Mouse (Mus musculus): Measurements from ENCODE around the gene Aire.

Aire gene

DNA sequence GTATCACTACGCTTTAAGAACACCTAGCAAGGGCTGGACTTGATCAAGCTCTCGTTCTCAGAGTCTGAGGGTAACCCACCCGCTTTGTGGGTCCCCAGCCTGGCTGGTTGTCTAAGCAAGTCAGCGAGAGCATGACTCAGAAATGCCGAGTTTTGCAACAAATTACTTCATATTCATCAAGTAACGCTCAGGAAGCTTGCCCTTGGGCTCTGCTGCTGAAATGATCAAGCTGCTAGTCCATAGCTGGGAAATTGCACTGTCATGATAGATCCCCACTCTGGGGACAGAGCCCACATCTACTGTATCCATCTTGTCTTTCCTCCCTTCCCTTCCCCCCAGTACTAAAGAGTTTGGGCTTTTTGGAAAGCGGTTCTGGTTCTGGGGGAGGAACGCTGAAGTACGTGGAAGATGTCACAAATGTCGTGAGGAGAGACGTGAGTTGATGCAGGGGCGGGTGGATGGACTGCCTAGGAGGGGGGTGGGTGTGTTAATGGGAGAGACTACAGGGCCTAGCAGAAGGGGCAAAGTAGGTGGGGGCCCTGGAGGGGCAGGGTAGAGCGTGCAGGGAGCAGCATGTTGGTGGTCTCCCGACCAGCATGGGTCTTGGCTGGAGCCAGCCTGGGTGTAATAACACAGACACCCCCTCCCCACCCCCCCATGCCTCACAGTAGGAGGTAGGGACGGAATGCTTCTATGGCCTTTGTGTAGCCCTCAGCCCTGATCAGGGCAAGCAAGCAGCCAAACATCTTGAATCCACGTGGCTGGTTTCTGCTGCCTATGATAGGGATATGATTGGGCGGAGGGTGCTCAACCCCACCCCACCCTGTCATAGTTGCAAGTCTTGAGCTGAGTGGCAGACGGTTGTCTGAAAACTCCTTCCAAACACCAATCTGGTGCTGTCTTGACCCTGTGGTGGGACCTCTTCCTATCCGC, 11.5 kb upstream of the Aire start:
- CTCF ChIA-PET, result interaction anchor here (0.7 kb wide), 1 partner anchor 51 kb away, joined by 15 read pairs; no protein-coding TSS in a partner anchor

DNA sequence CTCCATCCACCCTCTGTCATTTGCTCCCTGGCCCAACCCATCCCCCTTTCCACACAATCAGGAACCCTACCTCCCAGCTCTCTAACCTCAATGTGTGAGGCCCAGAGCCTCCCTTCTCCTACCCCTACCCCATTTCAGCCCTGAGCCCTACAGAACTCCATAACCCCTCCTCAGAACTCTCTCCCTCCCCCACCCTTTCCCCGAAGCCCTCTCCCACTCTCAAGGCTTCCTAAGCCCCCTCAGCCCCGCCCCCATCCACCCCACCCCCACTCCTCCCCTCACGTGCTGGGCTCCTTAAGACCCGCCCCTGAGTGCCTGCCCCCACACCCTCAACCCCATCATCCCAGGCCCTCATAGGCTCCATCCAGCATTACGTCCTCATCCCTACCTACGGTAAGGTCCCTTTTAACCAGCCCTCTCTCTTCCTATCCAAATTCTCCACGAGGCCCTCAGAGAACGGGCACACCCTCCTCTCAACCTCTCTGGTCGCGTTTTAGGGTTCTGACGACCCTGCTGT, 6.2 kb upstream of the Aire start:
- CTCF ChIA-PET, result no interaction called here

DNA sequence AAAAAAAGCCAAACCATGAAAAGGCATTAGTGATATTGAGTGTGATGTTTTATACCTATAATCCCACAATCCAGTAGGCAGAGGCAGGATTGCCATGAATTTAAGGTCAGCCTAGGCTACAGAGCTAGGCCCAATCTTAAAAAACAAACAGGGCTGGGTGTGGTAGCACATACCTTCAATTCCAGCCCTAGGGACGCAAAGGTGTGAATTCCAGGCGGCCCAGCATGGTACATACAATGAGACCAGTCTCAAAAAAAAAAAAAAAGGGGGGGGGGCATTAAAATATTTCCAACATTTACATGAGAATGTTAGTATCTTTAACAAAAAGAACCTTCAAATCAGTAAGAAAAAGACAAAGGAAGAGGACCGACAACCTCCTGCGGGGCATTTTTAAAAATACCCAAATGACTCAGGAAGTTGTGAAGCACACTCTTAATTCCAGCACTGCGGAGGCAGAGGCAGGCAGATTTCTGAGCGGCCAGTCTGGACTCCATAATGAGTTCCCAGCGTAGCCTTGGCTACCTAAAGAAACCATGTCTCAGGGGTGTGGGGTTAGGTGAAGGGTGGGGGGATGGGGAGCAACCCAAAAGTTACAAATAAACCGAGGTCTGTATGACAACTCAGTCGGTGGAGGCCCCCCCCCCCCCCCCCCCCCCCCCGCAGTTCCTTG, 4.8 kb upstream of the Aire start:
- CTCF ChIA-PET, result no interaction called here

DNA sequence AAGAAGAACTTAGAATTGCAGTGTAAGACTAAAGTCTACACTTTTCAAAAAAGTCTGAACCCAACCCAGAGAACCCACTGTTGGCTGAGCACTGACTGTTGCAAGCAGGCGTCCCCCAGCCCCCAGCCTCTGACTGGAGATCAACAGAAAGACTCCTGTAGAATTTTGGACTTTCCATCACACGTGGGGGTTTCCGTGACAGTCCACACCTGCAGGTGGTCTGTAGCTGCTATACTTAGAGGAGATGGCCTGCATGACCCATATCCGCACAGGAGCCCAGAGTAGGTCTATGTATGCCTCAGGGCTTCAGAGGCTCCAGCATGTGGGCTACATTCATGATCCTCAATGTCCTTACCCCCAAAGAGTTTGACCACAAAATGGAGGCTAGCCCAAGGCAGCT, 3.0 kb upstream of the Aire start:
- CTCF ChIA-PET, result no interaction called here

DNA sequence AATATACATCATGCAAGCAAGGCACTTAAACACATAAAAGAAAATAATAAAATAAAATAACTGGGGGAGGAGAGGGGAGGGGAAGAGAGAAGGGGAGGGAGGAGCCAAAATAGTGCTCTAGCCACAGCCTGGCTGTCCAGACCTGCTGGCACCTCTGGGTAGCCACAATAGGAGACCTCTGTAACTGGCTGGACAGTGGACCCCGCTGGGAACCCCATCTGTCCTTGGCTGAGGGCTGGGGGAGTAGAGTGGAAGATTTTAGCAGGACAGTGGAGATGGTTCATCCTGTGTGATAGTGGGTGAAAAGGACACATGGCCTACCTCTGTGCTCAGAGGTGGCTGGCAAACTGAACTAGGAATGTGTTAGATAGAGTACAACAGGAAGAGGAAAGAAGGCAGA, 1.1 kb upstream of the Aire start:
- CTCF ChIA-PET, result no interaction called here

DNA sequence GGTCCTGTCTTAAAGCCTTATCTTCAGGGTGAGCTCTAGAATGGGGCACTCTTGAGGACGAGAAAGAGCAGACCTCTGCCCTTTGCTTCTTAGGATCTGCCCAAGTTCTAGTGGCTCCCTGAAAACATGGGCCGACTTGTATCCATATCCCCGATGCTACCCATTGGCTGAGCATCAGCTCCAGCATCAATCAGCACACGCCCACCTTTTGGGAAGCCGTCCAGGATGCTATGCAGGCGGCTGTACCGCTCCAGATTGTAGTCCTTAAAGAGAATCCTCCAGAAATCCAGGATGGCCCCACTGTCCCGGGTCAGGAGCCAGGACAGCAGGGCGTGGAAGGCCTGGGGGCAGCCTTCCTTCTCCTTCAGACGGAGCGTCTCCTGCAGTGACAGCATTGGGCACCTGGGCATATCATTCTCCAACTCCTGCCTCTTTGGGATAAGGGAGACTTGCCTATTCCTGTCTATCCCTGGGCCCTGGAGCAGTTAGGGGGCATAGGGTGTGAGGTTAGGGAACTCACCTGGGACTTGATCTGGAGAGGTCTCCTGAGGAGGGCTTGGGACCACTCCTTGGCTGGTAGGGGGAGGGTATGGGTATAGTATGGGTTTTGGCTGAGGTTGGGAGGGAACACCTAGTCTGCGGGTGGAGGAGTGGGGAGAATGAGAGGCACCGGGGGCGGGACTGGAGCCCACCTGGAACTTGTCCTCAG, 559 bp downstream of the Aire start:
- CTCF ChIA-PET, result interaction anchor here (0.8 to 1.4 kb wide), 3 partner anchors 16 to 120 kb away, joined by 3 to 5 read pairs (median 3); no protein-coding TSS in a partner anchor

DNA sequence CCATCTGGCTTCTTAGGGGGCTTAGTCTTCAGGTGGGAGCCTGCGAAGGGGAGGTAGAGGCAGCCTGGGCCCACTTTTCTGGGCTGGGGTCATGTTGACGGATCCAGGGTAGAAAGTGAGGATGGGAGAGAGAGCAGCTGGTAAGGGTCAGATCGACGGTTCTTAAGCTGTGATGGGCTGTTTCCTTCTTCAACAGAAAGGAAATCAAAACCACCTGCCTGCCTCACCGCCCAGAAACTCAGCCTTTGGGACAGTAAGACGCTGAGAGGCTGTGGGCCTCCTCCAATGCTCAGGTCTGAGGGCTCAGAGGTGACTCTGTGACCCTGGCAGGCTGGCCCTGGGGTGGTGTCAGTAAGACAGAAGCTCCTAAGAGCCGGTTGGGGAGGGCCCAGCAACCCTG, 1.3 kb downstream of the Aire start:
- CTCF ChIA-PET, result interaction anchor here (0.5 to 1.4 kb wide), 3 partner anchors 15 to 121 kb away, joined by 3 read pairs; no protein-coding TSS in a partner anchor

DNA sequence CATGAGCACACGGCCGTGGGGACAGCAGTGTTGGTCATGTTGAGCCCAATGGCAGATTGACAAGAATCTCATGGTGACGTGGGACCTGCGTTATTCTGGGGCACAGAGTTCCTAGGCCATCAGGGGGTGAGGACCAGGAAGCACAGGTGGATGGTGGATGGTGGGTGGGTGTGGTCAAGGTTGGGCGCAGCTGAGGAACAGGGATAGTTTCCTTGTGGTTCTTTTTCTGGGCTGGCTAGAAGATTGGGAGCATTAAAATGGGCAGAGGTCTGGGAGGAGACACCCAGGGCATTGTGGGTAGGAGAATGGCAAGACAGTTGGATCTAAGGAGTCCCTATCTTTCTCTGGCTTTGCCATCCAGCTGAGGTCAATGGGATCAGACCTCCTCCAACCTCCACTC, 1.8 kb downstream of the Aire start, which contains the start of gene Dnmt3l:
TSS of gene Dnmt3l (plus strand) at position 301 of the 400 bp plus-strand sequence.
- CTCF ChIA-PET, result interaction anchor here (0.5 to 1.4 kb wide), 2 partner anchors 57 to 122 kb away, joined by 3 read pairs; no protein-coding TSS in a partner anchor

DNA sequence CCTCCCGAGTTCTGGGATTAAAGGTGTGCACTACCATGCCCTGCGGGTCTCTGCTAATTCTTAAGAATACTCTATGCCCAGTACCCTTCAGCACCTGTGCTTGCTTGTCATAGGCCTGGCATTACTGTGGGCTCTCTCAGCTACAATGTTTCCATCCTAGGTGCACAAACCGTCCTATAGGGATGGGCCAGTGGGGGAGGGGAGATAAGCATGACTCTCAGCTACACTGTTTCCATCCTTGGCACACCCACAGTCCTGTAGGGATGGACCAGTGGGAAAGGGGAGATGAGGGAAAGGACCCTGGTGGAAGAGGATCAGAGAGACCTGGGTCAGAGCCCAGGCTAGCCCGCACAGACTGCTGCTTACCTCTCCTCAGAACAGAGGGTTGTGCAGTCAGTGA, 6.3 kb downstream of the Aire start:
- CTCF ChIA-PET, result no interaction called here

DNA sequence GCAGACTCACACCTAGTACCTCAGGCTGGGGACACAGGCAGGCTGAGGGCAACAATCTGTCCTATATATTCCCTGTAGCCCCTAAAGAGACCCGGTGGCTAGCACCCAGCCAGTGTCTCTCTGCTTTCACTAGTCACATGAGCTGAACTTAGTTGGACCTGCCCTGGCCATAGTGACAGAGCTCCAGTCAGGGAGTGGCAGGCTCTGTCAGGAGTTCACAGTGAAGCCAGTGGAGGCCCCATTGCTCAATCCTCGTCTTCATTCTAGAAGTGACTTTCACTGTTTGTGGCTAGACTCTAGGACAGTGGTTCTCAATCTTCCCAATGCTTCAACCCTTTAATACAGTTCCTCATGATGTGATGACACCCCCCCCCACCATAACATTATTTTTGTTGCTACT, 11.4 kb downstream of the Aire start:
- CTCF ChIA-PET, result interaction anchor here (0.5 to 0.6 kb wide), 2 partner anchors 24 to 400 kb away, joined by 3 to 30 read pairs; no protein-coding TSS in a partner anchor

DNA sequence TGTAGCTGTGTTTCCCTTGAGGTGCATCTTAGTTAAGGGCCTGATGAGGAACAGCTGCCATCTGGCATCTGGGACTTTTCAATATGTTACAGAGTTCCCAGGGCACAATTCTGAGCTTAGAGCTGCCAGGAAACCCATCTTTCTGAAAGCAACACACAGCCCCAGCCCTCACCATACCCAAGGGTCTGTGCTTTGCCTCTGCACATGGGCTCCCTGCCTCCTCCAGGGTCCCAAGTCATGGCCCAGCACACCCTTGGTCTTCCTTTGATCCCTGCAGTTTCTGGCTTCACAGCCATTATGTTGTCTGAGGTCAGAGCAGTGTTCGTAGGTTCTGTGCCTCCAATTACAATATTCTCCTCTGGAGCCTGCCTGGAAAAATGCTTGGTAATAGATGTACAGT, 14.3 kb downstream of the Aire start:
- CTCF ChIA-PET, result interaction anchor here (1.6 to 2.3 kb wide), 2 partner anchors 131 to 134 kb away, joined by 5 to 22 read pairs; no protein-coding TSS in a partner anchor

DNA sequence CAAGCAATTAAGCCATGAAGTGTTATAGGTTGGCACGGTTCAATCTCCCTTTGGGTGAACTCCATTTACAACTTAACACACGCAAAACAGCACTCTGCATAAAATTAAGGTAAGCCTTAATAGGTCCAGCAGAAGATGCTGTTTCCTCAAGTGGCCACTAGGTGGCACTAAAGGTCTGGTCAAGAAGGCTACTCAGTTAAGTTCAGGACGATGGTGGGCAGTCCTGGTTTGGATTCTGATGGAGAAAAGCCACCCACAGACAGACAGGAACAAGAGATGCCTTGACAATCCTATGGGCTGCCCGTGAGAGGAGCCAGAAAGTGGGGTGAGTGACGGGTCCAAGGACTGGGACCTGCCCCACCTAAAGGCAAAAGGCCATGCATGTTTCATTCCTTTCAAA, 15.3 kb downstream of the Aire start:
- CTCF ChIA-PET, result interaction anchor here (0.5 to 2.3 kb wide), 4 partner anchors 132 to 325 kb away, joined by 4 to 22 read pairs (median 6); no protein-coding TSS in a partner anchor

DNA sequence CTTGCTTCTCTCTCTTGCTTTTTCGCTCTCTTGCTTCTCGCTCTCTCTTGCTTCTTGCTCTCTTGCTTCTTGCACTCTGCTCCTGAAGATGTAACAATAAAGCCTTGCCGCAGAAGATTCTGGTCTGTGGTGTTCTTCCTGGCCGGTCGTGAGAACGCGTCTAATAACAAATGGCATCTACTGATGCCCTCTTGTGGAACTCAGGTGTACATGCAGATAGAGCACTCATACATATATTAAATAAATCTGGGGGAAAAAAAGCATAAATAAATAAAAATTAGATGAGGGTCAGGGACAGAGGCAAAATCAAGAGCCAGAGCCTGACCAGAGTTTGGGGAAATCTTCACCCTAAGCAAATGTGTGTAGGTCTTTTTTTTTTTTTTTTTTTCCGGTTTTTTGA, 18.0 kb downstream of the Aire start:
- CTCF ChIA-PET, result interaction anchor here (0.7 kb wide), 1 partner anchor 97 kb away, joined by 8 read pairs; no protein-coding TSS in a partner anchor

DNA sequence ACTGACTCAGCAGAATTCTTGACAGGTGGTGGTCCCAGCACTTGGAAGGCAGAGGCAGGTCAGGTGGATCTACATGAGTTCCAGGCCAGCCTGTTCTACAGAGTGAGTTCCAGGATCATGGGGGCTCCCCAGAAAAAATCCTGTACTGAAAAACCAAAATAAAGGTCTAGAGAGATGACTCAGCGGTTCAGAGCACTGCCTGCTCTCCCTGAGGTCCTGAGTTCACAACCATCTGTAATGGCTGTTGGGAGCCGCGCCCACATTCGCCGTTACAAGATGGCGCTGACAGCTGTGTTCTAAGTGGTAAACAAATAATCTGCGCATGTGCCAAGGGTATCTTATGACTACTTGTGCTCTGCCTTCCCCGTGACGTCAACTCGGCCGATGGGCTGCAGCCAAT, 23.4 kb downstream of the Aire start:
- CTCF ChIA-PET, result interaction anchor here (0.8 to 1.2 kb wide), 2 partner anchors 10 to 142 kb away, joined by 4 to 13 read pairs; partner anchors contain the start of gene Pfkl

DNA sequence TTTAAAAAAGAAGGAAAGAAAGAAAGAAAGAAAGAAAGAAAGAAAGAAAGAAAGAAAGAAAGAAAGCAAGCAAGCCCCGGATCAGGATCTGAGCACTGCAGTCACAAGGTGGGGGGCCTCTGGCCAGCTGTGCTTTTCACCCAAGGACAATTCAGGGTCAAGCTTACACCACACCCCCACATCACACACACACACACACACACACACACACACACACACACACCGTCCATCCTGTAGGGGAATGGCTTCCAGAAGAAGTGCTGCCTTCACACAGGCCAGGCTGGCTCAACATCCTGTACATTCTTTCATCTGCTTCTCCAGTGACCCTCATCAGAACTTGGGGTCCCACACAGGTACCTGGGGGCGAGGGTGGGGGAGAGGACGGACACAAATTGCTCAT, 24.1 kb downstream of the Aire start:
- CTCF ChIA-PET, result interaction anchor here (0.7 to 1.2 kb wide), 4 partner anchors 10 to 190 kb away, joined by 3 to 13 read pairs (median 4); partner anchors contain the start of gene Pfkl

DNA sequence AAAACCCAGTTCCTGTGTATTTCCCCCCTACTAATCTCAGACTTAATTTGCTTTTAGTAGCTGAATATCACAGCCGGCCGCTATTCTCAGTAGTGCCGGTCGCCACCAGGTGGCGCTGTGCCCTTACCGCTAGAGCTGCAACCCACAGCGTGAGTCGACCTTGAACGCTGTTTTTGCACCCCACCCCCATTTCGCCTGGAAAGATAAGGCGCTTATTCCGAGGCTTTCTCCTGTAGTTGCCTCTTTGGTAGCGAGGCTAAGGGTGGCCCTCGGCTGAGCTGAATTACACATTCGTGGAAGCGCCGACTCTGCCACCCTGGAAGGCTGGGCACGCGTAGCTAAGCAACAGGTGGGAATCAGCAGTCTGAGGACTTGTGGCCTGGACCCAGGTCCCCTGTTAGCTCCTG, 24.6 kb downstream of the Aire start:
- CTCF ChIA-PET, result interaction anchor here (0.7 to 1.2 kb wide), 4 partner anchors 9 to 192 kb away, joined by 3 to 4 read pairs (median 3); partner anchors contain the start of gene Pfkl

DNA sequence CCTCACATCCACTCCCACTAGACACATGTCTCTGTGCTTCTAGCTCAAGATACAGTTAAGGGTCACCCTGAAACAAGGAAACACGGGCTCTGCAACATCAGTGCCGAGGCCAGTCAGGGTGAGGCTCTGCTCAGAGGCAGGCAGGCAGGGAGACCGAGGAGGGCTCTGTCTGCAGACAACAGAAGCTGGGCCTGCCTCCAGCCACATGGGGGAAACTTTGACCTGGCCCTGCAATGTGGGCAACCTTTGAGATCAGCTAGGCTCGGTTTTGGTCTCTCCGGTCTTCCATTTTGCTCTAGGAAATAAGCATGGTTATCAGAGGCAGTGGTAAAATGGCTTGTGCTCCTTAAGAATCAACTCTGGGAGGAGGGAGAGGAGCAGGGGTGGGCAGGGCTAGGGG, 27.0 kb downstream of the Aire start:
- CTCF ChIA-PET, result no interaction called here

DNA sequence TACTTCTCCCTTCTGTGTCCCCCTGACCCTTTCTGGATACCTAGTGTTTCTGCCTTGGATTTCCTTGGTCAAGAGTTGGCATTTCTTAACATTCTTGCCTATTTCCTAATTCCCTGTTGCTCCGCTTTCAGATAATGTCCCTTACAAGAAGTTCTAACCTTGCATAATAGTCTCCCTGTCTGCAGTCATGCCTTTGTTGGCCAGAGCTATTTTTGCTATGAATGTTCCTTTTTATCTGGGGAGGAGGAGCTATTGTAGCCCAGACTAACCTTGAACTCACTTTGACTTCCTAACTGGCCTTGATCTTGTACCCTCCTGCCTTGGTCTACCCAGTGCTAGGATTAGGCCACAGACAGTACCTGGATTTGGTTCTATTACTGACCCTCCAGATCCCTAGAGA, 27.9 kb downstream of the Aire start:
- CTCF ChIA-PET, result no interaction called here

DNA sequence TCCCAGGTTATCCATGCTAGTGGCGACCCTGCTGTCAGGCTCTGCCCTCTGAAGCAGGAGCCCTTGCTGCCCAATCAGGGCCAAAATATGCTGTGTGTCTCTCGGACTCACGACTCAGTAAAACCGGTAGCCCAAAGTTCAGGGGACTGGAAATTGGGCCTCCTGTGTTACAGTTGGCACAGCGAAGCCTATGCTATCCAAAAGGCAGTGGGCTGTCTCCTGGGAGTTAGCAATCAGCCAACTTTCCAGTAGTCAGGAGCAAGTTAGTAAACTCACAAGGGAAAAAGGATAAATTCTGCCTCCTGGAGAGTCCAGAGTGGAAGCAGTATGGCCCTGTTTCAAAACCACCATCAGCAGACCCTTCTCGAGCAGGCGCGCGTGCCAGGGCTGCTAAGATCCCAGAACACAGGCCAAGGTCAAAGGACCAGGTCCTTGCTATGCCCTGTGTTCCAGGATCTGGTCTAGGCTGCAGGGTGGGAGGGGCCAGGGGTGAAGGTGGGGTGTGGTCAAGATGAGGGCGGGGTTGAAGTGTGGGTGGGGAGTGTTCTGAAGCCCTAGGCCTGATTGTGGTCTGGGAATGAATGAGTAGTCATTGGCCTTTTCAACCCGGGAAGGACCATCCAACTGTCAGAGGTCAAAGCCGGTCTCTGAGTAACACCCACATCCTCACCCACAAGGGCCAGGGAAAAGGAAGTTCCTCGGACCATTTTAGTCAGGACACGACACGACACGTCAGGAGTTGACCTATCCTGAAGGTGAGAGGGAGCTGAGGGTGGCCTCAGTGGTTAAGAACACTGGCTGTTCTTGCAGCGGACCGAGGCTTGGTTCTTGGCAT, 30.5 kb downstream of the Aire start:
- CTCF ChIA-PET, result no interaction called here

DNA sequence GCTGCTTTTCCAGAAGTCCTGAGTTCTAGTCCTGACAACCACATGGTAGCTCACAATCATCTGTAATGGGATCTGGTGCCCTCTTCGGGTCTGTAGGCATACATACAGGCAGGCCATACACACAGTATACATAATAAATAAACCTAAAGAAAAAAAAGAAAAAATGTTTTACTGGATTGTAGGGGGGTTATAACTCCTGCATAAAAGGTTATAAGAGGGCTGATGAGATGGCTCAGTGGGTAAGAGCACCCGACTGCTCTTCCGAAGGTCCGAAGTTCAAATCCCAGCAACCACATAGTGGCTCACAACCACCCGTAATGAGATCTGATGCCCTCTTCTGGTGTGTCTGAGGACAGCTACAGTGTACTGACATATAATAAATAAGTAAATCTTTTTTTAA, 32.3 kb downstream of the Aire start:
- CTCF ChIA-PET, result interaction anchor here (0.8 kb wide), 1 partner anchor 10 kb away, joined by 3 read pairs; no protein-coding TSS in a partner anchor
